Mouse (Mus musculus) ovary, postnatal 36 days (tissue): Measurements from ENCODE around the gene Wif1.

Source experiments
- DNase-seq: peaks from one replicate; pipeline ENCODE4 v3.0.0; 2022; ENCODE audit warnings: low spot score, mixed read lengths

Gene Wif1

DNA sequence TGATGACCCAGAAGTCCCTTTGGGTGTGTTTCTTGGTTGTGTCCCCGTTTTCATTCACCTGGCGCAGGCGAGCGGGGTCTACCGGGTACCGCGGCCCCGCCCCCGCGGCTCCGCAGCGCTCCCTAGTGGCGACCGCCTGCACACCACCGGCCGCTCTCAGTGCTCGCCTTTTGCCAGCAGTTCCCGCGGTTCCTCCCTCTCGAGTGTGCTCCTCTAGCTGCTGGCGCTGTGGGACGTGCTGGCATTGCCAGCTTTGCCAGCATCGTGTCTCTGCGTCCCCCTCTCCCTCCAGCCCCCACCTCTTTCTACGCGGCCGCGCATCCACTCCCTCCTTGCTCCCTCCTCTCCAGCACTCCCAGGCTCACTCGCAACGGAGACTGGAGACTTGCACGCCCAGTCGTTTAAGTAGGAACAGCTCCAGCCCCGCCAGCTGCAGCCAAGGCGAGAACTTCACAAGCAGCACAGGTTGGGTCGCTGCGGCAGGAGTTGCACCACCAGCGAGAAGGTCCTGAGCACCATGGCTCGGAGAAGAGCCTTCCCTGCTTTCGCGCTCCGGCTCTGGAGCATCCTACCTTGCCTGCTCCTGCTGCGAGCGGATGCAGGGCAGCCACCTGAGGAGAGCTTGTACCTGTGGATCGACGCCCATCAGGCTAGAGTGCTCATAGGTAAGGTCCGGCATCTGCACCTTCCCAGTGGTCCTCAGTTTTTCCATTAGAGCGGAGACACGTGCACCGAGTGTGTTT is at the start of gene Wif1:
Gene Wif1 (plus strand): TSS at position 135 of the 743 bp plus-strand sequence.
- DNase-seq: peak; percentile 75

DNA sequence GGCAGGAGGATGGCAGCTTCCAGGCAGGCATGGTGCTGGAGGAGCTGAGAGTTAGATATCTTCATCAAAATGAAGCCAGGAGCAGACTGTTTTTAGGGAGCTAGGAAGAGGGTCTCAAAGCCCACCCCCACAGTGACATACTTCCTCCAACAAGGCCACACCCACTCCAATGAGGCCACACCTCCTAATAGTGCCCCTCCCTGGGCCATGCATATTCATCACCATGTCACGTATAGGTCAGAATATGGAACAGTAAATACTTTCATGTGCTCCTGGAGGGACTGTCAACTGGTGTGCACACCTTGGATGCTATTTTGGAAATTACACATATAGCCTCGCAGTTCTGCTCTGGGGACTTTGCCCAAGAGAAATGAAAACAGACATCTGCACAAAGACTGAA is 31.6 kb upstream of the Wif1 start:
- no peak for DNase-seq

GRCm38 (mm10) chr10:121011496-121011895 is 22.3 kb upstream of the Wif1 start:
- DNase-seq: no peak

GRCm38 (mm10) chr10:121016291-121016690 is 17.5 kb upstream of the Wif1 start:
- DNase-seq: no peak

- DNase-seq: peak; percentile 8
Observed at GRCm38 (mm10) chr10:121016711-121017503, 16.9 kb upstream of the Wif1 start.

DNA sequence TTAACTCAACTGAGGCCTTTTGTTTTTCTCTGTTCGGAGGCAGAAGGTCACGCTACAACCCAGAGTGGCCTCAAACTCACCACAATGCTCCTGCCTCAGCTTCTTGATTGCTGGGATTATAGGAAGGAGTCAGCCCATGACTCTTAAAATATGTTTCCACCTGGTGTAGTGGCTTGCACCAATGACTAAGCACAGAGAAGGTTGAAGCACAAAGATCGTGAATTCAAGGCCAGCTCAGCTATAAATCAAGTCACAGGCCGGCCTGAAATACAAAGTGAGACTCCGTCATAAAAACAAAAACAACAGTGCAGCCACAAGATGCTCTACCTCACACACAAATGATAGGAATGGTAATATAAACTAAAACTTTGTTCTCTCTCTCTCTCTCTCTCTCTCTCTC is 10.8 kb upstream of the Wif1 start:
- DNase-seq: no peak

DNA sequence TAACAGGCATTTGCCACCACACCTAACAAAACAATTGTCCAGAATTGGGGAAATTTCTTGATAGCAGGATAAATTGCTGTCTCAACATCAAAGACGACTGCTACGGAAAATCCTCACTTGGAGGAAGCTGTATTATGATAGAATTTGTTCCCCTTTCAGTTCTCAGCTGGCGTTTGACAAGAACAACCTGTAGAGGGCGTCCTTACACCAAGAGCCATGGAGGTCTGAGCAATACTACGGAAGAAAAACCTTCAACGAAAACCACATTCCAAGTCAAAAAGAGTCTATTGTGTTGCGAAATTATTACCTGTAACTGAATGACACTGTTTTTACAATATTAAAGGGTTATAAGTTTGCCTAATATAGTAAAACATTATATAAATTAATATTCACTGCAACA is 2.0 kb upstream of the Wif1 start:
- DNase-seq: no peak

DNA sequence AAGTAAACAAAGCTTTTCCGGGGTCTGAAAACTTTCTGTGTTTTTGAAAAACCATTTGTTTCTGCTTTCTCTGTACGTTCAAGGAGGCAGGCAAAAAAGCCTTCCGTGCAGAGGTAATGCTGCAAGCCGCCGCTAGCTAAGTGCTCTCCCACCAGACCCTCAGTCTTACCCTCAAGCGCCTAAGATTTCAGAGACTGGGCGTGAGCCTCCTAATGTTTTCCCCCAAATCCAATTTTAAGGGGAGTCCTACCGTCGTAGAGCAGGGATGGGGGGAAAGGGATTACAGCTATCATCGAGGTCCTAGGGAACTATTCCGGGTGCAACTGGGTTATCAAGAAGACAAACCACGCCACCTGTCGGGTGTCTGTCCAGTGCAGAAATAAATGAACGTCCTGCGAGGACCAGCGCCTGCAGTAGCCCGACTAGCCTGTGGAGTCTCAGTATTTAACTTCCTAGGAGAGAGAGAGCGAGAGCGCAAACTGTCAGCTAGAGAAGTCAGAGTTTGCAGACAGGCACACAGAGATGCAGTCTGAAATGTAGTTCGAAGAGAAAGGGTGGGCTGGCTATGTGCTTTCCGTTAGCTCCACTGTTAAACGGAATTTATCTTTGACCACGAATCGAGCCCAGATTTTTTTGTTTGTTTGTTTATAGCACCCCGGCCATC is 500 bp upstream of the Wif1 start:
- peak; percentile 74 for DNase-seq

DNA sequence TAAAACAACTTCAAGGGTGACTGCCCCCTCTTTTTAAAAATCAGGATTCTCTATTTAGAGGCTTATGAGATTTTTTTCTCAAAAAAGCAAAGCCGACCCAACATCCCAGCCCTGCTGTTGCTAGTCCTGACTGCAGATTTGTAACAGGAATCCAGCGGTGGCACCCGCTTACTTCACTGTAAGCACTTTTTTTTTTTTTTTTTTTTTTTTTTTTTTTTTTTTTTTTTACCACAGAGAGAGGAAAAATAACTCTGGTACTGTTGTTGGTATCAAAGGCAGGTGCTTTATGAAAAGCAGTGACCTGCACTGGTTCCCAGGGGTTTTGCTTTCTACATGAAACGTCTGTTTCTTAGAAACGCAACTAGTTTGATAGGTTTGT is 798 bp downstream of the Wif1 start:
- no peak for DNase-seq

GRCm38 (mm10) chr10:121038556-121039284 is 5.0 kb downstream of the Wif1 start:
- DNase-seq: no peak

GRCm38 (mm10) chr10:121040911-121041310 is 7.2 kb downstream of the Wif1 start:
- no peak for DNase-seq

GRCm38 (mm10) chr10:121047440-121047839 is 13.7 kb downstream of the Wif1 start:
- no peak for DNase-seq

GRCm38 (mm10) chr10:121052076-121052475 is 18.3 kb downstream of the Wif1 start:
- no peak for DNase-seq

- peak; percentile 67 for DNase-seq
Observed at GRCm38 (mm10) chr10:121055452-121056188, 21.9 kb downstream of the Wif1 start.

DNA sequence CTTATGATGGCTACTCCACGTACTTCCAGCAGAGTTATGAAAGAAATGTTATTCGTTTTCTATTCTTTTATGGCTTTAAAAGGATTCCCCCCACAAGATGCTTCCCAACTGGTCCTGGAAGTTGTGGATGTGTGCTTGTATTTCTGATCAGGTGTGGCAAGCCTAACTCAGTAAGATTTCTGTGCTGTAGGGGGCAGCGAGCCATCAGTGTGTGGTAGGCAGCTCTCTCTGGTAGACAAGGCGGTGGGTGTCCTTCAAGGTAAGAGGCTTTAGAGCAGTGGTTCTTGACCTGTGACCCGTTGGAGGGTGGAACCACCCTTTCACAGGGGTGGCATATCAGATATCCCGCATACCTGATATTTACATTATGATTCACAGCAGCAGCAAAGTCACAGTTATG is 23.1 kb downstream of the Wif1 start:
- no peak for DNase-seq

DNA sequence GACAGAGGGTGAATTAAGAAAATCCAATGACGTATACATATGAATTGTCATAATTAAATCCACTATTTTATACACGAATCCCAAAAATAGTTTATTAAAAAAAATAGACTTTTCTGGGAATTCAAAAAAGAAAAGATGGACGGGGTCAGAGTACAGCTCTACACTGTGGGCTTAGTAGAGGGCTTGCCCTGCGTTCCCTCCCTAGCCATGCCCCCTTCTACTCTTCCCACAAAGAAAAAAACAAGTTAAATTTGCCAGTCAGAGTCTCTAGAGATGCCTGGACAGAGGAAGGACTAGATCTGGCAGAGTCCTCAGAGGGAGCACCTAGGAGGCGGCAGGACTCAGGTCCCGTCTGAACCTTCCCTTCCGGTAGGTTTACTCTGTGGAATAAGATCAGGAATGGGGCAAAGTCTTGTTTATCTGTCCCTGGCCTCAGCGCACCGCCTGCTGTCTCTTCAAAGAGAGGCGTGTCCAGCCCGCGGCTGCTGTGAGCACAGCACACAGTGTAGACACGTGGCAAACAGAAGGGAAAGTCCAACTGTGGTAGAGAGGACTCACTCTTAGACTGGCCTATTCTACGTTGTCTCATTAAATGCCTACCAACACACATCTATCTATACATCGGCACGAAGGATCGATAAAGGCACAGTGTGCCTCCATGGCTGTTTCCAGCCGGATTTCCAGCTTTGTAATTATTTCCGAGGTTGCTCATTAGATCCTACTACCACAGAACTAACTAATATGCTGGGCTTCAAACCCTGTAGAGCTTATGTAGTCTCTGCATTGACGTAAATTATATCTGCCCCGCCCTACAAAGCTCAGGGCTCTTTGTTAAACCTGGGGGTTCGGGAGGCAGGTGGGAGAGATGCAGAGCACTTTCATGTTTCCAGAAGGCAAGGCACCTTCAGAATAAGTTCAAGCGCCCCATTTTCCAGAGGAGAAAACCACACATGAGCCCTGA is 25.6 kb downstream of the Wif1 start:
- no peak for DNase-seq

DNA sequence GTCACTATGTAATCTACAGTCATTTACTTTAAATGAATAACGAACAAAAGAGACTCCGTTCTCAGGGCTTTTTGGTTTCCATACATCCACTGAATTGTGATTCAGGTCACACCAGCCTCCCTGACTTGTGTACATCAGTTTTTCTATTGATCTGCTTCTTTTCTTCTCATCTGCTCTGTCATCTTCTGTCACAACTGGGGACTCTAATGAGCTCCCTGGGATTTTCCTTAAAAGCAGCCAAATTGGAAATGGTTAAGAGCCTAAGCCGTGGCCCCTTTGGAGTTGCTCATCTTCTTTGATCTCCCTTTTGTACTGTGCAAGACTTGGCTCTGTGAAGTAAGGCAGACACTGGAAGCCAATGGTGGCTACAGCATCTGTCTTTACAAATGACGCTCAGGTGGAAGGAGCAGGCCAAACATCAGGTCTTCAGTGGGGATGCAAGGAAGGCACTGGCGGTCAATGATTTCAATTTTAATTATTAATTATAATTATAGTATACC is 27.6 kb downstream of the Wif1 start:
- no peak for DNase-seq

GRCm38 (mm10) chr10:121062704-121063103 is 28.9 kb downstream of the Wif1 start:
- DNase-seq: no peak

DNA sequence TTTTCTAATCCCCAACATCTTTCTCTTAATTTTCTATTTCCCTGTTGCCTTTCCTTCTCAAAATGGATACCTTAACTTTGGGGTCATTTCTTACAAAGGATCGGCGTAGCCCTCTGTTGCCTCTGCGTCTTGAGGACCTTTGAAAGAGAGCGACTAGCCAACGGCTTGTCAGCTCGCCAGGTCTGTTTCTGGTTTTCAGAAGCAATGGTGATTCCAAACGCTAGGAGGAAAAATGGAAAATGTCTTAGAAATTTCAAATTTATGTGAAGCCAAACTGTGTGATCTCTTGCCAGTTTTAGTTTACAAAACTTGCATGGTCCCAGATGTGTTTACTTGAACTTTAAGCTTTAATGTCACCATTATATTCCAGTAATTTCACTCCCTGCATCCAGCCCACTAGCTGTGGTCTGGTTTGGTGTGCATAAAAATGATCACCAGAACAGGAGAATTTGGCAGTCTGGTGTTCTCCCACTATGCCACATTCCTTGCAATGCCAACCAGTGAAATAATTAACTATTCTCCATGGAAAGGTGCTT is 33.7 kb downstream of the Wif1 start:
- no peak for DNase-seq

DNA sequence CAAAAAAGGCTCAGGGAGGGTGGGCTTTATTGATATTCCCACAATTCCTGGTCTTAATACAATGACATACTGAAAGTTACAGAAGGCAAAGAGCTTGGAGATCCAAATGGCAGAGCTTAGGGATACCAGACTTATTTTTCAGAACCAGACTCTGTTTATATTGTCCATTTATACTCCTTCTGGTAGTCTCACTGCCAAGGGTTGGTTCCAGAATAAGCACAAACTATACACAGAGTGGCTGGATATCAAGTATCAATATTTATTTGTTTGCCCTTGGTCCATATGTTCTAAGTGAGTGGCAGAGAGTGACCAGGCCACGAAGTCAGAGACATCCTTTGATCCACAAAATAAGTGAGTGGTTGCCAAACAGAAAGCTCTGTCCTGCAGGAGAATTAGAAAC is 34.2 kb downstream of the Wif1 start:
- no peak for DNase-seq
